Mouse (Mus musculus): ENCODE results near the gene Gal3st1. TPM values are rescaled to one million over a fixed set of nuclear protein-coding genes. Genes with fewer than 3 reads are reported as not detected.
"Not testable (repeated sequence)": the region's sequence is repeated elsewhere in the genome, so short reads cannot be mapped to it uniquely, and the experiment has no call there.

Gene Gal3st1
- 0.34 and 0.63 TPM in 2 replicates for polyA plus RNA-seq (2012; rRNA removed)

GRCm38 (mm10) chr11:3983291-3983862 lies at the start of gene Gal3st1:
Gal3st1 (plus strand) TSS chr11:3983636.
- Histone ChIP-seq H3K4me3 (ENCODE audit: extremely low read depth, insufficient read depth, insufficient read length) (no peak within 1 kb of the TSS), H3K36me3 (ENCODE audit: control insufficient read depth, insufficient read depth, low read length) (peaks cover 9% of the 10 kb centered on the region), H3K4me1 (ENCODE audit: control insufficient read depth, insufficient read depth, insufficient read length) (no peaks in the 10 kb centered on the region), H3K27ac (ENCODE audit: insufficient read depth, low read length) (no peak within 1 kb of the TSS), H3K27me3 (ENCODE audit: control insufficient read depth, insufficient read depth, low read length) (peaks cover 4% of the 10 kb centered on the region; the same call in 1 of the 2 replicates)
- no peak for DNase-seq (ENCODE audit: low read depth in 1 of 2, low spot score in 2 of 2)
- 7% methylated on average over 30 of the region's 37 CpGs for WGBS
- TF ChIP-seq CTCF (IDR thresholded peaks at IDR 0.05; ENCODE audit: extremely low read depth, insufficient read depth, insufficient read length, insufficient replicate concordance) (no peak), POLR2A (IDR thresholded peaks at IDR 0.05; ENCODE audit: low read depth, low read length) (no peak)

- H3K27me3 ChIP-seq (ENCODE audit: control insufficient read depth, insufficient read depth, low read length), result no peaks in the 10 kb centered on the region
- no peak for TF ChIP-seq CTCF (IDR thresholded peaks at IDR 0.05; ENCODE audit: extremely low read depth, insufficient read depth, insufficient read length, insufficient replicate concordance)
- TF ChIP-seq POLR2A (IDR thresholded peaks at IDR 0.05; ENCODE audit: low read depth, low read length), result no peak
- DNase-seq (ENCODE audit: low read depth in 1 of 2, low spot score in 2 of 2), result no peak
- 94% methylated on average over 9 of the region's 9 CpGs for WGBS
- H3K4me3 ChIP-seq (ENCODE audit: extremely low read depth, insufficient read depth, insufficient read length), result no peak overlapping the region
- H3K27ac ChIP-seq (ENCODE audit: insufficient read depth, low read length), result no peak overlapping the region
- H3K4me1 ChIP-seq (ENCODE audit: control insufficient read depth, insufficient read depth, insufficient read length), result no peaks in the 10 kb centered on the region
- no peaks in the 10 kb centered on the region for H3K36me3 ChIP-seq (ENCODE audit: control insufficient read depth, insufficient read depth, low read length)
These were observed 49.6 kb upstream of the Gal3st1 start for GRCm38 (mm10) chr11:3933756-3934285.

DNA sequence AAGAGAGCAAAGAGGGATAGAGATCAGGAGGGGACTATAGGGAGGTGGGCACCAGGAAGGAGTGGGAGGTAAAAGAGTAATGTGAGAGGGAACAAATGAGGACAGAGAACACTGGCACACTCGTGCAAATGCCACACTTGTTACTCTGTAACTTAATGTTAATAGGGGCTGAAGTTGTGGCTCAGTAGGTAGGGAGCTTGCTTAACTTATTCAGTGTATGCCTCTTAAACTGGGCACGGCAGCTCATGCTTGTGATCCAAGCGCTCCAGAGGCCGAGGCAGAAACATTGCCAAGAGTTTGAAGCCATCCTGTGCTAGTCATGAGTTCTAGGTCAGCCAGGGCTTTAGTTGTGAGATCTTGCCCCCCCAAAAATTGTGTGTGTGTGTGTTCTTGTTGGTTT lies 48.3 kb upstream of the Gal3st1 start:
- WGBS, result 86% methylated on average over 4 of the region's 4 CpGs
- Histone ChIP-seq H3K4me3 (ENCODE audit: extremely low read depth, insufficient read depth, insufficient read length) (no peak overlapping the region), H3K27me3 (ENCODE audit: control insufficient read depth, insufficient read depth, low read length) (no peaks in the 10 kb centered on the region), H3K27ac (ENCODE audit: insufficient read depth, low read length) (no peak overlapping the region), H3K36me3 (ENCODE audit: control insufficient read depth, insufficient read depth, low read length) (no peaks in the 10 kb centered on the region), H3K4me1 (ENCODE audit: control insufficient read depth, insufficient read depth, insufficient read length) (no peaks in the 10 kb centered on the region)
- TF ChIP-seq CTCF (IDR thresholded peaks at IDR 0.05; ENCODE audit: extremely low read depth, insufficient read depth, insufficient read length, insufficient replicate concordance) (no peak), POLR2A (IDR thresholded peaks at IDR 0.05; ENCODE audit: low read depth, low read length) (no peak)
- no peak for DNase-seq (ENCODE audit: low read depth in 1 of 2, low spot score in 2 of 2)

- 90% methylated on average over 3 of the region's 3 CpGs for WGBS
- no peaks in the 10 kb centered on the region for H3K36me3 ChIP-seq (ENCODE audit: control insufficient read depth, insufficient read depth, low read length)
- DNase-seq (ENCODE audit: low read depth in 1 of 2, low spot score in 2 of 2), result no peak
- H3K27ac ChIP-seq (ENCODE audit: insufficient read depth, low read length), result no peak overlapping the region
- no peak overlapping the region for H3K4me3 ChIP-seq (ENCODE audit: extremely low read depth, insufficient read depth, insufficient read length)
- H3K4me1 ChIP-seq (ENCODE audit: control insufficient read depth, insufficient read depth, insufficient read length), result no peaks in the 10 kb centered on the region
- no peak for TF ChIP-seq POLR2A (IDR thresholded peaks at IDR 0.05; ENCODE audit: low read depth, low read length)
- TF ChIP-seq CTCF (IDR thresholded peaks at IDR 0.05; ENCODE audit: extremely low read depth, insufficient read depth, insufficient read length, insufficient replicate concordance), result no peak
- H3K27me3 ChIP-seq (ENCODE audit: control insufficient read depth, insufficient read depth, low read length), result no peaks in the 10 kb centered on the region
These were observed 47.1 kb upstream of the Gal3st1 start for GRCm38 (mm10) chr11:3936318-3936717.

DNA sequence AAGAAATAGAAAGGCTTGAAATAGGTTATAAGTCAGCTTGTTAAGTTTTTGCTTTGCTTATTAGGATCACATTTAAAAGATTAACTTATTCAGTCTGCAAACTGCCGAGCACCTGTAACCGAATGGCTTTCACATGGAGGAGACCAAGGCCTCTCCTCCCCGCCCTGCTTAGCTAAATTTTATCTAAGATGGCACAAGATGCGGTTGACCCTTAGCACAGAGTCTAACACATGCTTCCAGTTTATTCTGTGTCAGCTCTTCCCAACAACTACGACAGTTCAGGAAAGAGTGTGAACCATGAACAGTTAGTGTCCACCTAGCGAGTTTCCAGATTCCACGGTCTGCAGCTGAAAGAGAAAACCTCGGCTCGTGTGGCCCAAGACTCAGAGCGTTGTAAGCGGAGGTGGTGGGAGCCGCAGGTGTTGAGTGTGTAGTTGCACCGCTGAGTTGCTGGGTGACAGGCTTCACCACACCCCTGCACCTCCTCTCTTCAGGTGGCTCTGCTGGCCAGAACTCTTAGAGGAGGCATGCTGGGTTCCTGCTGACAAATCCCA lies 46.0 kb upstream of the Gal3st1 start:
- no peaks in the 10 kb centered on the region for H3K27me3 ChIP-seq (ENCODE audit: control insufficient read depth, insufficient read depth, low read length)
- TF ChIP-seq POLR2A (IDR thresholded peaks at IDR 0.05; ENCODE audit: low read depth, low read length), result no peak
- H3K4me3 ChIP-seq (ENCODE audit: extremely low read depth, insufficient read depth, insufficient read length), result no peak overlapping the region
- 91% methylated on average over 13 of the region's 13 CpGs for WGBS
- DNase-seq (ENCODE audit: low read depth in 1 of 2, low spot score in 2 of 2), result no peak
- no peak overlapping the region for H3K27ac ChIP-seq (ENCODE audit: insufficient read depth, low read length)
- no peaks in the 10 kb centered on the region for H3K36me3 ChIP-seq (ENCODE audit: control insufficient read depth, insufficient read depth, low read length)
- H3K4me1 ChIP-seq (ENCODE audit: control insufficient read depth, insufficient read depth, insufficient read length), result no peaks in the 10 kb centered on the region

DNA sequence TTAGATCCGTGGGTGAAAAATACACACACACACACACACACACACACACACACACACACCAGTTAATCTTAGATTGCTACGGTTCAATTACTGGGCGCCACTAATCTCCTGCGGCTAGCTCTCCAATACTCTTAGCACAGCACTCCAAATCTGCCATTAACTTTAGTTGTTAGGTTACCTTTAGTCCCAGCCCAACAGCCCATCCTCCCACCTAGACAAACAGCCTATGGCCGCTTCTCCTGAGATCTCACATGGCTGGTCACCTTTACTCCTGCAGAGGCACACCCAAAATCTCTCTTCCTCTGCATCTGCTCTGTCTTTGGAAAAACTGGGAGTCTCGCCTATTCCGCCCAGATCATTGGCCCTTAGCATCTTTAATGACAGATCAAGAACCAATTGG lies 42.1 kb upstream of the Gal3st1 start:
- no peak for DNase-seq (ENCODE audit: low read depth in 1 of 2, low spot score in 2 of 2)
- Histone ChIP-seq H3K27ac (ENCODE audit: insufficient read depth, low read length) (no peak overlapping the region), H3K4me3 (ENCODE audit: extremely low read depth, insufficient read depth, insufficient read length) (no peak overlapping the region), H3K36me3 (ENCODE audit: control insufficient read depth, insufficient read depth, low read length) (no peaks in the 10 kb centered on the region), H3K27me3 (ENCODE audit: control insufficient read depth, insufficient read depth, low read length) (no peaks in the 10 kb centered on the region; the same call in 1 of the 2 replicates), H3K4me1 (ENCODE audit: control insufficient read depth, insufficient read depth, insufficient read length) (no peaks in the 10 kb centered on the region)
- no peak for TF ChIP-seq CTCF (IDR thresholded peaks at IDR 0.05; ENCODE audit: extremely low read depth, insufficient read depth, insufficient read length, insufficient replicate concordance)
- no peak for TF ChIP-seq POLR2A (IDR thresholded peaks at IDR 0.05; ENCODE audit: low read depth, low read length)
- WGBS, result 82% methylated on average over 7 of the region's 7 CpGs

DNA sequence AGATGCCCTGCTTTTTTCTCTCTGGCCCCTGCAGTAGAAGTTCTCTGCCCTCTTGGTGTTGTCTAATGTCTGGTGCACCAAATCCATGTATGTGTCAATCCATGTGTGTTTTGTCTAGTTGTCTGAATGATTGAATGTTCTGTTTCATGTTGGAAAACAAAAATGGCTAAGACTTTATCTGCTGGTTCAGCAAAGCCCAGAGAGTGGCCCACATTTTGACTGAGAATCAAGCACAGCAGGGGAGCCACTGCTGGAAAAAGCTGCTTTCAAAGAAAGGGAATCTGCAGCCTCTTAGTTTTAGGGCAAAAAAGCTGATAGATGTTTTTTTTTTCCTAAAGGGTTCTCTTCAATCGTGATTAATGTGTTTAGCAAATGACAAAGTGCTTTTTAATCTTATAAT lies 37.0 kb upstream of the Gal3st1 start:
- Histone ChIP-seq H3K4me1 (ENCODE audit: control insufficient read depth, insufficient read depth, insufficient read length) (no peaks in the 10 kb centered on the region), H3K36me3 (ENCODE audit: control insufficient read depth, insufficient read depth, low read length) (no peaks in the 10 kb centered on the region), H3K27ac (ENCODE audit: insufficient read depth, low read length) (no peak overlapping the region), H3K4me3 (ENCODE audit: extremely low read depth, insufficient read depth, insufficient read length) (no peak overlapping the region), H3K27me3 (ENCODE audit: control insufficient read depth, insufficient read depth, low read length) (no peaks in the 10 kb centered on the region; the same call in 1 of the 2 replicates)
- WGBS, result 38% methylated on average over 1 of the region's 1 CpGs
- no peak for DNase-seq (ENCODE audit: low read depth in 1 of 2, low spot score in 2 of 2)
- TF ChIP-seq CTCF (IDR thresholded peaks at IDR 0.05; ENCODE audit: extremely low read depth, insufficient read depth, insufficient read length, insufficient replicate concordance) (no peak), POLR2A (IDR thresholded peaks at IDR 0.05; ENCODE audit: low read depth, low read length) (no peak)

GRCm38 (mm10) chr11:3954876-3955275 lies 28.6 kb upstream of the Gal3st1 start:
- not testable (repeated sequence) for H3K27me3 ChIP-seq (ENCODE audit: control insufficient read depth, insufficient read depth, low read length); H3K36me3 ChIP-seq (ENCODE audit: control insufficient read depth, insufficient read depth, low read length); H3K27ac ChIP-seq (ENCODE audit: insufficient read depth, low read length); DNase-seq (ENCODE audit: low read depth in 1 of 2, low spot score in 2 of 2); H3K4me1 ChIP-seq (ENCODE audit: control insufficient read depth, insufficient read depth, insufficient read length); H3K4me3 ChIP-seq (ENCODE audit: extremely low read depth, insufficient read depth, insufficient read length)
- 90% methylated on average over 5 of the region's 5 CpGs for WGBS

DNA sequence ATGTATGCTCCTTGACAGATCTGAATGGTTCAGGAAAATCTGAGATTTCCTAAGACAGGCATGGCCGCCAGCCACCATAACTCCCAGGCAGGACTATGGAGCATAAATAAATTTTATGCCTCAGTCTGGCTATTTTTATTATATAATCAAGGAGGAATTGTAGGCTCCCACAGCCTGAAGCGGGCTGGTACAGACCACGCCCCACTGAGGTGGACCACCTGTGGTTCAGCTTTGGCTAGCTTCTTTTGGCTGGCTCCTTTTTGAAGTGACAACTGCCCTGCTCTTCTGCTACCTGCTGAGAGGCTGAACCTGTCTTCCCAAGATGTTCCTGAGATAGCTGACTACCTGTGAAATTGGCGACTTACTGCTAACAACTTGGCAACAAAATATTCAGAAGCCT lies 28.1 kb upstream of the Gal3st1 start:
- H3K4me3 ChIP-seq (ENCODE audit: extremely low read depth, insufficient read depth, insufficient read length); H3K27me3 ChIP-seq (ENCODE audit: control insufficient read depth, insufficient read depth, low read length); H3K36me3 ChIP-seq (ENCODE audit: control insufficient read depth, insufficient read depth, low read length); DNase-seq (ENCODE audit: low read depth in 1 of 2, low spot score in 2 of 2); H3K4me1 ChIP-seq (ENCODE audit: control insufficient read depth, insufficient read depth, insufficient read length); H3K27ac ChIP-seq (ENCODE audit: insufficient read depth, low read length): not testable (repeated sequence)
- WGBS, result 79% methylated on average over 4 of the region's 4 CpGs
